Mouse (Mus musculus): ENCODE results near the gene Rnf212b.
"Not testable (repeated sequence)": the region's sequence is repeated elsewhere in the genome, so short reads cannot be mapped to it uniquely, and the experiment has no call there.

Gene Rnf212b

GRCm38 (mm10) chr14:54813991-54814390, at the start of gene Rnf212b:
Gene Rnf212b, plus strand, starts transcription at chr14:54814141.
- DNase-seq (ENCODE audit: low read depth), result no peak

- DNase-seq (ENCODE audit: low read depth), result not testable (repeated sequence)
These were observed 47.0 kb upstream of the Rnf212b start for GRCm38 (mm10) chr14:54766937-54767336.

- DNase-seq (ENCODE audit: low read depth), result no peak
These were observed 45.5 kb upstream of the Rnf212b start for GRCm38 (mm10) chr14:54768314-54769067.

GRCm38 (mm10) chr14:54769068-54769425, 44.9 kb upstream of the Rnf212b start:
- DNase-seq (ENCODE audit: low read depth), result no peak

- DNase-seq (ENCODE audit: low read depth), result no peak
These were observed 43.6 kb upstream of the Rnf212b start for GRCm38 (mm10) chr14:54770373-54770772.

- DNase-seq (ENCODE audit: low read depth), result no peak
These were observed 41.5 kb upstream of the Rnf212b start for GRCm38 (mm10) chr14:54772333-54772856.

- no peak for DNase-seq (ENCODE audit: low read depth)
These were observed 38.4 kb upstream of the Rnf212b start for GRCm38 (mm10) chr14:54775534-54776041.

GRCm38 (mm10) chr14:54776768-54777167, 37.2 kb upstream of the Rnf212b start:
- DNase-seq (ENCODE audit: low read depth), result no peak

- no peak for DNase-seq (ENCODE audit: low read depth)
These were observed 36.0 kb upstream of the Rnf212b start for GRCm38 (mm10) chr14:54777893-54778292.

GRCm38 (mm10) chr14:54780084-54780483, 33.9 kb upstream of the Rnf212b start:
- DNase-seq (ENCODE audit: low read depth), result no peak

GRCm38 (mm10) chr14:54780836-54781609, 32.9 kb upstream of the Rnf212b start:
- DNase-seq (ENCODE audit: low read depth), result no peak

- no peak for DNase-seq (ENCODE audit: low read depth)
These were observed 32.2 kb upstream of the Rnf212b start, which contains the start of gene Slc7a8 for GRCm38 (mm10) chr14:54781610-54782365. Gene Slc7a8, minus strand, starts transcription at chr14:54781946.

- DNase-seq (ENCODE audit: low read depth), result no peak
These were observed 31.0 kb upstream of the Rnf212b start for GRCm38 (mm10) chr14:54782971-54783370.

GRCm38 (mm10) chr14:54785898-54786297, 28.0 kb upstream of the Rnf212b start:
- DNase-seq (ENCODE audit: low read depth), result peak; percentile 78

- no peak for DNase-seq (ENCODE audit: low read depth)
These were observed 27.5 kb upstream of the Rnf212b start for GRCm38 (mm10) chr14:54786489-54786888.

- DNase-seq (ENCODE audit: low read depth), result no peak
These were observed 26.7 kb upstream of the Rnf212b start for GRCm38 (mm10) chr14:54787226-54787625.

GRCm38 (mm10) chr14:54788231-54788630, 25.7 kb upstream of the Rnf212b start:
- no peak for DNase-seq (ENCODE audit: low read depth)

GRCm38 (mm10) chr14:54792166-54792565, 21.8 kb upstream of the Rnf212b start:
- no peak for DNase-seq (ENCODE audit: low read depth)

GRCm38 (mm10) chr14:54793351-54793750, 20.6 kb upstream of the Rnf212b start:
- no peak for DNase-seq (ENCODE audit: low read depth)

- DNase-seq (ENCODE audit: low read depth), result no peak
These were observed 19.8 kb upstream of the Rnf212b start for GRCm38 (mm10) chr14:54793894-54794830.

GRCm38 (mm10) chr14:54795901-54796300, 18.0 kb upstream of the Rnf212b start:
- no peak for DNase-seq (ENCODE audit: low read depth)
